Mouse (Mus musculus) cortical plate, adult 2 months (tissue): ENCODE results near the gene Marcks.

Experiments
- CTCF ChIP-seq: fragments of 200-500 bp; IDR thresholded peaks from 2 replicates; pipeline ENCODE4 v1.5.1; 2011; ENCODE audit warnings: mild to moderate bottlenecking, control low read depth, low read length; ENCODE audit not compliant: insufficient read depth; ENCODE audit errors: extremely low read depth
- POLR2A ChIP-seq: fragments of 200-500 bp; IDR thresholded peaks from 2 replicates; pipeline ENCODE4 v1.6.1; 2011; ENCODE audit warnings: mild to moderate bottlenecking, low read length, control low read depth; ENCODE audit not compliant: insufficient read depth; ENCODE audit errors: extremely low read depth

- TF ChIP-seq POLR2A (no peak), CTCF (no peak)
Observed at GRCm38 (mm10) chr10:37112362-37112761, 26.4 kb downstream of the Marcks start.
